Mouse (Mus musculus) left cerebral cortex, adult 18-20 months (tissue): ENCODE results near the gene Olfr48. TPM values are rescaled to one million over a fixed set of nuclear protein-coding genes. Genes with fewer than 3 reads are reported as not detected.

ENCODE experiments used
- DNase-seq, 2 experiments: peaks; one replicate each; pipeline ENCODE4 v3.0.0; 2021 to 2022; ENCODE audit warnings: low spot score in 2 of 2, mixed read lengths in 1 of 2
- long read RNA-seq, 2 experiments: library from polyadenylated mRNA; stranded (forward); transcript quantifications; one replicate each; pipeline ENCODE4 v2.0.0; 2021
- total RNA-seq, 2 experiments: library from RNA; stranded (reverse); gene quantifications; 2 replicates each; pipeline ENCODE4 v1.2.3; 2021

Gene Olfr48
- total RNA-seq = not detected
- long read RNA-seq, experiment 1 = 0 reads
- long read RNA-seq, experiment 2 = 0 reads

- no peak for DNase-seq
Observed at GRCm38 (mm10) chr2:89848105-89848504, at the start of gene Olfr48. Gene Olfr48 (minus strand): TSS chr2:89848205.

- no peak for DNase-seq
Observed at GRCm38 (mm10) chr2:89878137-89878536, 30.1 kb upstream of the Olfr48 start, which contains the start of gene Olfr1257. Gene Olfr1257 (plus strand): TSS chr2:89878437.

GRCm38 (mm10) chr2:89849230-89849629 is 1.2 kb upstream of the Olfr48 start:
- no peak for DNase-seq

- no peak for DNase-seq
Observed at GRCm38 (mm10) chr2:89841455-89841854, 6.5 kb downstream of the Olfr48 start, which contains the start of gene Olfr1256. Gene Olfr1256 (minus strand): TSS chr2:89841555.

GRCm38 (mm10) chr2:89820216-89820615 is 27.8 kb downstream of the Olfr48 start:
- DNase-seq = no peak

- no peak for DNase-seq
Observed at GRCm38 (mm10) chr2:89811751-89812150, 36.3 kb downstream of the Olfr48 start, which contains the start of gene Olfr1255. Gene Olfr1255 (plus strand): TSS chr2:89812051.

- DNase-seq = no peak
Observed at GRCm38 (mm10) chr2:89810751-89811150, 37.3 kb downstream of the Olfr48 start.

GRCm38 (mm10) chr2:89799583-89799982 is 48.4 kb downstream of the Olfr48 start:
- no peak for DNase-seq

GRCm38 (mm10) chr2:89793519-89793918 is 54.5 kb downstream of the Olfr48 start, which contains the start of gene Olfr1254:
Gene Olfr1254 (minus strand): TSS chr2:89793619.
- DNase-seq = no peak

Other genes with a start within 250 kb of the Olfr48 start
- under 1 TPM in 1 of 2 experiments, not detected in 1; 0.05 TPM for gene Olfr1247, start 234.1 kb downstream of the Olfr48 start, total RNA-seq
- gene Olfr1248, start 230.0 kb downstream of the Olfr48 start, total RNA-seq = not detected
- not detected for gene Olfr1249, start 213.2 kb downstream of the Olfr48 start, total RNA-seq
- gene Olfr1250, start 186.7 kb downstream of the Olfr48 start, total RNA-seq = not detected
- not detected for gene Olfr1251, start 176.3 kb downstream of the Olfr48 start, total RNA-seq
- not detected for gene Olfr1252, start 123.2 kb downstream of the Olfr48 start, total RNA-seq
- gene Olfr1253, start 91.1 kb downstream of the Olfr48 start, total RNA-seq = not detected
- not detected for gene Olfr1254, start 54.6 kb downstream of the Olfr48 start, total RNA-seq
- not detected for gene Olfr1255, start 36.2 kb downstream of the Olfr48 start, total RNA-seq
- not detected for gene Olfr1256, start 6.7 kb downstream of the Olfr48 start, total RNA-seq
- not detected for gene Olfr1257, start 30.2 kb upstream of the Olfr48 start, total RNA-seq
- gene Olfr1258, start 79.1 kb upstream of the Olfr48 start, total RNA-seq = not detected
- gene Olfr1259, start 100.5 kb upstream of the Olfr48 start, total RNA-seq = not detected
- not detected for gene Olfr1260, start 126.1 kb upstream of the Olfr48 start, total RNA-seq
- gene Olfr1261, start 143.0 kb upstream of the Olfr48 start, total RNA-seq = not detected
- not detected for gene Olfr1262, start 151.9 kb upstream of the Olfr48 start, total RNA-seq
- gene Olfr1263, start 163.9 kb upstream of the Olfr48 start, total RNA-seq = not detected
- gene Olfr1264, start 177.4 kb upstream of the Olfr48 start, total RNA-seq = not detected
- not detected for gene Olfr1265, start 187.1 kb upstream of the Olfr48 start, total RNA-seq
- gene Olfr140, start 215.4 kb upstream of the Olfr48 start, total RNA-seq = not detected